Mouse (Mus musculus) liver, embryonic 13.5 days (tissue): ENCODE measurements around the gene Pik3cb. TPM values are rescaled to one million over a fixed set of nuclear protein-coding genes. Genes with fewer than 3 reads are reported as not detected.
A peak's percentile ranks its signal among the peaks of the same experiment; 100 is the strongest.

Experiments used
- ATAC-seq: fragments of 200-750 bp; cut with Nextera tagmentation; 2 replicates; pipeline ENCODE4 v1.8.0; 2017; ENCODE audit warnings: low read depth, mild to moderate bottlenecking, moderate number of reproducible peaks, moderate library complexity
- DNase-seq: peaks from one replicate; pipeline ENCODE4 v3.0.0; 2022
- H3K27ac ChIP-seq: fragments of 300-500 bp; sonication (generic); 2 replicates; pipeline ENCODE4 v1.5.1; 2015; ENCODE audit warnings: moderate library complexity, mild to moderate bottlenecking, inconsistent platforms
- H3K27me3 ChIP-seq: fragments of 300-500 bp; sonication (generic); 2 replicates; pipeline ENCODE4 v1.6.1; 2015; ENCODE audit warnings: mild to moderate bottlenecking, inconsistent platforms
- H3K36me3 ChIP-seq: fragments of 300-500 bp; sonication (generic); 2 replicates; pipeline ENCODE4 v1.6.1; 2015; ENCODE audit warnings: mild to moderate bottlenecking, inconsistent platforms
- H3K4me1 ChIP-seq: fragments of 300-500 bp; sonication (generic); replicated peaks from 2 replicates; pipeline ENCODE4 v1.6.1; 2015; ENCODE audit warnings: inconsistent platforms
- H3K4me2 ChIP-seq: fragments of 300-500 bp; sonication (generic); 2 replicates; pipeline ENCODE4 v1.6.1; 2015; ENCODE audit warnings: inconsistent platforms, mild to moderate bottlenecking, moderate library complexity
- H3K4me3 ChIP-seq: fragments of 300-500 bp; sonication (generic); replicated peaks from 2 replicates; pipeline ENCODE4 v1.5.1; 2015; ENCODE audit warnings: mild to moderate bottlenecking, inconsistent platforms
- H3K9ac ChIP-seq: fragments of 300-500 bp; sonication (generic); 2 replicates; pipeline ENCODE4 v1.6.1; 2015; ENCODE audit warnings: mild to moderate bottlenecking, inconsistent platforms
- H3K9me3 ChIP-seq: fragments of 300-500 bp; sonication (generic); replicated peaks from 2 replicates; pipeline ENCODE4 v1.6.1; 2016; ENCODE audit warnings: inconsistent platforms
- WGBS: fragments of 180-500 bp; shearing (Covaris S2); methylation state at CpG from one replicate; pipeline ENCODE4 v1.1.7; 2015; ENCODE audit not compliant: insufficient replicate concordance; 5-methylcytosine and 5-hydroxymethylcytosine counted together
- polyA plus RNA-seq: library from polyadenylated mRNA; unstranded; fragments of >200 nt; fragmentation: Nextera tagmentation; extraction: Ambion mirVana; gene quantifications from 2 replicates; pipeline ENCODE4 v1.2.1, GENCODE M21; 2015

Gene Pik3cb
- polyA plus RNA-seq, 1 experiment from 2014 or later, result 2.6 TPM

DNA sequence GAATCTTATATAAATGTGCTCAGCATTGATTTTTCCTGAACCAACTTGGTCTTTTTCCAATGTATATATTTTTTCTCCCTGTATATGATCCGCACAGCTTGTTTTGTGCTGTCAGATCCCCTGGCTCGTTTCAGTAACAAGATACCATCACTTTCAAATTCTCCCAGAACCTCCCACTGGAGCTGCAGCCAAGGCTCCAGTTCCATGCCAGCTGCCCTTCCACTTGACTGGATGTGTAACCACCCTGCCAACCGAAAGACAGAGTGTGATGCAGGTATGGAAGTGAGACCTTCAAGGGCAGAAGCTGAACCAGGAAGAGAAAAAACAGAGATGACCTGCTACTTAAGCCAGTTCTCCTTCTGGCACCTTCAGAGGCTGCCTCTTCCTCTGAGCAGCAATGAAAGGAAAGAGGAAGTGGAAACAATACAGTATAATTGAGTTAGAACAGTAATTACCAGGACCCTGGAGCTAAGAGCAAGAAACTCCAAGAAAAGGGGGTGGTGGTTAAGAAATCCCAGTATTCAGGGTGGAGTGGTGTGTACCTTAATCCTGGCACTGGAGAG, 24.3 kb upstream of the Pik3cb start:
- H3K9ac ChIP-seq, result no peak overlapping the region
- no peak overlapping the region for H3K27ac ChIP-seq
- H3K4me3 ChIP-seq, result no peak overlapping the region
- H3K27me3 ChIP-seq, result 0 out of 2 replicates have a peak, but pooled peaks cover 8% of the 10 kb centered on the region
- DNase-seq, result no peak
- no peaks in the 10 kb centered on the region for H3K9me3 ChIP-seq
- ATAC-seq, result no peak
- peaks cover 47% of the 10 kb centered on the region for H3K4me1 ChIP-seq
- no peak overlapping the region for H3K4me2 ChIP-seq
- no peaks in the 10 kb centered on the region for H3K36me3 ChIP-seq
- WGBS, result 29% methylated on average over 3 of the region's 3 CpGs

DNA sequence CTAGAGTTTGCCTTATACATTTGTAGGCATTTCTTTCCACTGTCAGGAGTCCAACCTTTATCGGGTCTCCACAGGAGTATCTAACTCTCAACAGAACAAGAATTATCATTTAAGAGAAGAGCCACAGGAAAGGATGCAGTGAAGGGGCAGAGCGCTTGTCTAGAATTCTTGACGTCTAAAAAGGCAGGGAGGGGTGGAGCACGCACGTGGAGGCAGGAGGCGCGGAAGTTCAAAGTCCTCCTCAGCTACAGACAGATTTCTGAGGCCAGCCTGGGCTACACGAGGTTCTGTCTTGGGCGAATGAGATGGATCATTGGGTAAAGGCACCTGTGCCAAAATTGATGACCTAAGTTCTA, 23.7 kb upstream of the Pik3cb start:
- peaks cover 52% of the 10 kb centered on the region for H3K4me1 ChIP-seq
- H3K27ac ChIP-seq, result no peak overlapping the region
- H3K27me3 ChIP-seq, result 0 out of 2 replicates have a peak, but pooled peaks cover 8% of the 10 kb centered on the region
- no peak overlapping the region for H3K4me3 ChIP-seq
- ATAC-seq, result peak; percentile 56
- WGBS, result 31% methylated on average over 9 of the region's 9 CpGs
- H3K9ac ChIP-seq, result no peak overlapping the region
- 0 out of 2 replicates have a peak overlapping the region, but pooled peaks have one; percentile 11 for H3K4me2 ChIP-seq
- H3K36me3 ChIP-seq, result no peaks in the 10 kb centered on the region
- H3K9me3 ChIP-seq, result no peaks in the 10 kb centered on the region
- peak; percentile 8 for DNase-seq

DNA sequence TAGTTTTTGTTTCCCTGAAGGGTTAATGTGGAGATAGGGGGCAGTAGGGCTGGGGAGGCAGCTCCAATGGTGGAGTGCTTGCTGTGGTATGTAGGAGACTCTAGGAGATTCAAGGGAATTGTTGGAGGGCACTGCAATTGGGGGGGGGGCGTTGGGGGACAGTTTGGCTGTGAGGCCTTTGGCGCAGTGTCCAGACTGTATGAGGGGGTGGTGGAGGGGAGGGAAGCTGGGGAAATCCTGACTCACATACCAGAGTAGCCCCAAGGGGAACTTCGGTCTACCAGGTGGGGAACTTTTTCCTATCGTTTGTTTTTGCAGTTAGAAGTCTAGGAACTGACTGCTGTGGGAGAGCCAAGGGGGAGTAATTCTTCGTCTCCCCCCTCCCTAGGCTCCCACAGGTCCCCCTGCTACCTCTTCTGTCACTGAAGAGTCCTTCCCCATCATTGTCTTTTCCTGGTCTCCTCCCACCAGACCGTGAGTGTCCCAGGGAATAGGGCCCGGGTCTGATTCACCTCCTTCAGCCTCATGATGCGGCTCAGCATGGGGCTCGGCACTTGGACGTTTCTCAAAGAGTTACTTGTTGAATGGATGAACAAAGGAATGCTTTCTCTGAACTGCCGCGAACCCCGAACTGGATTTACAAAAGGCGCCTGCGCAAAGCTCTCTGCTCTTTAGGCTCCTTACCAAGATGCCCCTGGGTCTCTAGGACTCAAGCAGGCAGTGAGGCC, 23.2 kb upstream of the Pik3cb start:
- ATAC-seq (no peak), DNase-seq (no peak)
- Histone ChIP-seq H3K27me3 (0 out of 2 replicates have a peak, but pooled peaks cover 8% of the 10 kb centered on the region), H3K9me3 (no peaks in the 10 kb centered on the region), H3K4me3 (no peak overlapping the region), H3K27ac (no peak overlapping the region; the same call in 1 of the 2 replicates), H3K4me1 (peaks cover 57% of the 10 kb centered on the region), H3K4me2 (0 out of 2 replicates have a peak overlapping the region, but pooled peaks have one; percentile 11), H3K36me3 (no peaks in the 10 kb centered on the region), H3K9ac (no peak overlapping the region)
- 44% methylated on average over 15 of the region's 15 CpGs for WGBS

DNA sequence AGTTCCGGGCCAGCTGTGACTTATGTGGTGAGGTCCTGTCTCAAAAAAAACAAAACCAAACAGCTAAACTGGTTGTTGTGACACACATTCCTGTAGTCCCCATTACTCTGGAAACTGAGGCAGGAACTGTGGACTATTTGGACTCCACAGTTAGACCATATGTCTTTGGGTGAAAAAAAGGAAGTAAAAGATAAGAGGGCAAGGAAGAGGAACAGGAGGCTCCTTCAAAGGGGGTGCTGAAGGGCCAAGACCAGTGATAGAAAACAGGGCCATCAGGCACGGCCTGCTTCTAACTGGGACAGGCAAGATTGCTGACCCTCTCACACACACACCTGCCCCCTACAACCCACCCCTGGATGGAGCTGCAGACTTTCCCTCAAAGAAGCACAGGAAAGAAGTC, 22.4 kb upstream of the Pik3cb start:
- Histone ChIP-seq H3K27ac (no peak overlapping the region; the same call in 1 of the 2 replicates), H3K36me3 (no peaks in the 10 kb centered on the region), H3K4me3 (no peak overlapping the region), H3K4me1 (peaks cover 65% of the 10 kb centered on the region), H3K27me3 (0 out of 2 replicates have a peak, but pooled peaks cover 8% of the 10 kb centered on the region), H3K9ac (no peak overlapping the region), H3K4me2 (no peak overlapping the region), H3K9me3 (no peaks in the 10 kb centered on the region)
- ATAC-seq (no peak), DNase-seq (no peak)
- 50% methylated on average over 2 of the region's 2 CpGs for WGBS

DNA sequence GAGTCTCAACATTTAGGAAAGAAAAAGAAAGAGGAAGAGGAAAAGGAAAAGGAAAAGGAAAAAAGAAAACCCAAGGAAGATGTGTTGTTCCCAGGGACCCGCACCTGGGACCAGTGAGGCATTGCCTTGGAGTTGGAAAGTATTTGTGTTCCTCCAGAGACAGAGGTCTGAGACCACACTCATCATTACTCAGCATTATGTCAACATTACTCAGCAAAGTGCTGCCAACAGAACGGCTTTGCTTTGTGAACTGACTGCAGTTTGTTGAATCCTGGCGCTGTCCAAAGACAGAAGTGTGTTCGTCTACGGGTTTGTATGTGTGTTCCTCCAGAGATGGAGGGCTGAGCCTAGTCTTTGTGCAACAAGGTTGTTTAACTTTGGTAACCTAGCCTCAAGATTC, 20.4 kb upstream of the Pik3cb start:
- H3K4me1 ChIP-seq, result peaks cover 65% of the 10 kb centered on the region
- H3K9me3 ChIP-seq, result no peaks in the 10 kb centered on the region
- H3K27me3 ChIP-seq, result 0 out of 2 replicates have a peak, but pooled peaks cover under 1% of the 10 kb centered on the region
- ATAC-seq, result peak; percentile 69
- no peak overlapping the region for H3K4me3 ChIP-seq
- H3K27ac ChIP-seq, result peak overlapping the region; percentile 79
- no peak overlapping the region for H3K4me2 ChIP-seq
- no peak overlapping the region for H3K9ac ChIP-seq
- no peaks in the 10 kb centered on the region for H3K36me3 ChIP-seq
- 56% methylated on average over 5 of the region's 5 CpGs for WGBS
- DNase-seq, result peak; percentile 50

DNA sequence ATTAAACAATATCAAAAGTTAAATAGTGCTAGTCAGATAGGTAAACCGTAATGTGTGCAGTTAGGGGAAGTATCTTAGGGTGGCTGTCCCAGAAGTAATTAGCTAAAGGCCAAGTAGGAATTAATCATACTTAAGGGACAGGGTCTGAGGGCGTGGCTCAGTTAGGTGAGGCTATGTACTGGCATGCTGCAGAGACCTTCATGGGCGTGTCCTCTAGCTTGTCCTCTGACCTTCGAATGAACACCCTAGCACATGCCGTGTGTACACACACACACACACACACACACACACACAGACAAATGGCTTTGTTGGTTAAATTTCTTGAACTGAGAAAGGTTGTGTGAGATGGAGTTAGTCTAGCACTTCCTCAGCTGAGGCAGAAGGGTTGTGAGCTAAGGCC, 19.5 kb upstream of the Pik3cb start:
- 58% methylated on average over 5 of the region's 5 CpGs for WGBS
- ATAC-seq (peak; percentile 72), DNase-seq (peak; percentile 31)
- Histone ChIP-seq H3K9ac (no peak overlapping the region), H3K4me3 (no peak overlapping the region), H3K4me2 (no peak overlapping the region), H3K9me3 (no peaks in the 10 kb centered on the region), H3K36me3 (no peaks in the 10 kb centered on the region), H3K4me1 (peaks cover 65% of the 10 kb centered on the region), H3K27me3 (no peaks in the 10 kb centered on the region), H3K27ac (peak overlapping the region; percentile 79)

DNA sequence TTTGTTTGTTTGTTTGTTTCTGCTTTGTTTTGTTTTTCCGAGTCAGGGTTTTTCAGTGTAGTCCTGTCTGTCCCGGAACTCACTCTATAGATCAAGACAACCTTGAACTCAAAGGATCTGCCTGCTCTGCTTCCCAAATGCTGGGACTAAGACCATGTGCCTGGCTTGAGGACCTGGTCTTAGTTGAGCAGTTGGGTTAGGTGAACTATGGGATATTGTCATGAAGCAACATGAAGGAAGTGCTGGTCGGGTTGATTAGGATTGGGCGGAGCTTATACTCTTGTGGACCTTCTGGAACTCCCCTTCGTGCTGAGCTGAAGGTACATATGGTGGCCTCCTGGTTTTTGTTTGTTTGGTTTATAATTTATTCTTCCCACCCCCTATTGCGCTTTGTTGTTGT, 18.3 kb upstream of the Pik3cb start:
- no peak overlapping the region; the same call in 1 of the 2 replicates for H3K27ac ChIP-seq
- H3K4me3 ChIP-seq, result no peak overlapping the region
- no peaks in the 10 kb centered on the region for H3K27me3 ChIP-seq
- peak overlapping the region; percentile 4; the same call in 1 of the 2 replicates for H3K4me2 ChIP-seq
- H3K4me1 ChIP-seq, result peaks cover 59% of the 10 kb centered on the region
- peak; percentile 18 for DNase-seq
- H3K36me3 ChIP-seq, result no peaks in the 10 kb centered on the region
- no peaks in the 10 kb centered on the region for H3K9me3 ChIP-seq
- H3K9ac ChIP-seq, result no peak overlapping the region
- peak; percentile 51; the same call in 1 of the 2 replicates for ATAC-seq
- 49% methylated on average over 6 of the region's 6 CpGs for WGBS

DNA sequence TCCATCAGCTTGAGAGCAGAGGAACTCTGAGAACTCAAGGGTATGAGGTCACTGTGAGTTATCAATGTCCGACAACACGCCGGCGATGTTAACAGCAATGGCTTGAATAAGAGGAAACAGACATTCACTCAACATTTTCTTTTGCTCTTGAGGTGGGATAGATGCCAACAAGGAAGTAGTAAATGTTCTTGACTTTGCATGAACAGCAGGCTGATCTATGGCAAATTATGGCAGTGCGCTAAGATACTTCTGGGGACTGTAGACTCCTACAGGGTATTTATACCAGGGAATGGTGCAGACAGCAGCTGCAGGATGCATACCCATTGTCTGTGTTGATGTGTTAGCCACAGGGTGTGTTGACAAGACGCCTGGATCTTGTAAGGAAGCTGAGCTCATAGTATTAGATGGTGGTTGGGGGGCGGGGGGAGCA, 17.8 kb upstream of the Pik3cb start:
- no peak overlapping the region for H3K4me3 ChIP-seq
- DNase-seq (no peak), ATAC-seq (no peak)
- peak overlapping the region; percentile 4; the same call in 1 of the 2 replicates for H3K4me2 ChIP-seq
- H3K4me1 ChIP-seq, result peaks cover 54% of the 10 kb centered on the region
- no peaks in the 10 kb centered on the region for H3K9me3 ChIP-seq
- no peaks in the 10 kb centered on the region for H3K36me3 ChIP-seq
- H3K27ac ChIP-seq, result no peak overlapping the region; the same call in 1 of the 2 replicates
- no peak overlapping the region for H3K9ac ChIP-seq
- 29% methylated on average over 7 of the region's 7 CpGs for WGBS
- no peaks in the 10 kb centered on the region for H3K27me3 ChIP-seq

DNA sequence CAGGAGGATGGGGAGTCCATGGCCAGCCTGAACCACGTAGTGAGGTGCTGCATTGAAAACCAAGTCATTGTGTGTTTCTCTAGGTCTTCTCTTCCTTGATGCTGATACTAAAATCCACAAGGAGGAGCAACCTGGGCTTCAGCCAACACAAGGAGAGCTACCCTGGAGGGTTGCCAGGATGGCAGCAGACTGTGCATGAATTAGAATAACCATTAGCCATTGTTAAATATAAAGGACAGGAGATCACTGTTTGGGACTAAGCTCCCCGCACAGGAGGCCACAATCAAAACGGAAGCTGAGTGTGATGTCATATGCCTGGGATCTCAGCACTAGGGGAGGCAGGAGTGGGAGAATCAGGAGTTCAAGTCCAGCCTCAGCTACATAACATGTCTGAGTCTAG, 13.2 kb upstream of the Pik3cb start:
- Histone ChIP-seq H3K9me3 (no peaks in the 10 kb centered on the region), H3K4me2 (no peak overlapping the region), H3K27ac (no peak overlapping the region), H3K9ac (no peak overlapping the region), H3K36me3 (no peaks in the 10 kb centered on the region), H3K4me3 (no peak overlapping the region), H3K4me1 (peaks cover 9% of the 10 kb centered on the region), H3K27me3 (no peaks in the 10 kb centered on the region)
- DNase-seq, result no peak
- 59% methylated on average over 3 of the region's 3 CpGs for WGBS
- no peak for ATAC-seq

DNA sequence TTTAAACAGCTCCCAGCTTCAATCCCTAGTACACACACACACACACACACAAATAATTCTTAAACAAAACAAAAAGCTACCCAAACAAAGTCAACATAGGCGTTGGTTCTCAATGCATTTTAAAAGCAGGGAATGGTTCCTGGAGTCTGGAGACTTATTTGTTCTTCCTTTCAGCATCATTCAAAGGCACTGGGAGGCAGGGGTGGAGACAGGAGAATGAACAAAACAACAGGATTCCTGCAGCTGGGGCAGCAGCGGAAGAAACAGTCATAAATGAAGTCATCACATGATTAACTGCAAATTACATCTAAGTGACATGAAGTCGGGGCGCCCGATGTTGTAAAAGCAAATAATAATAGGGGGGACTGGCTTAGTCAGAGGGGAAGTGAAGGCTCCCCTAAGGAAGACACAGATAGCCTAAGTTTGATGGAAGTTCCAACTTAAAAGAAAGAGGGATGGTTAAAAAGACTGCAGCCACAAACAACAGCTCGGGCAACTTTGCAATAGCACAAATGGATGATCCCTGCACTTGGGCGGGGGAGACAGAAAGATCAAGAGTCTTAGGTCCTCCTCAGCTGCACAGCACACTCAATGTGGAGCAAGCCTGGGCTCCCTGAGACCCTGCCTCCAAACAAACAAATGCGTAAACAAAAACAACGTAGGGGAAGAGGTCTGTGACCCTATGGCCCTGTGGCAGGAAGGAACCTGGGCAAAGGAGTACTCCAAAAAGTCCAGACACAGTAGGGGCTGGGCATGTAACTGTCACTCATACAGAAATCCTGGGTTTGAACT, 12.5 kb upstream of the Pik3cb start:
- Histone ChIP-seq H3K9me3 (no peaks in the 10 kb centered on the region), H3K27ac (no peak overlapping the region), H3K4me3 (no peak overlapping the region), H3K27me3 (no peaks in the 10 kb centered on the region), H3K9ac (no peak overlapping the region), H3K4me2 (no peak overlapping the region), H3K36me3 (no peaks in the 10 kb centered on the region), H3K4me1 (peaks cover 1% of the 10 kb centered on the region)
- ATAC-seq (no peak), DNase-seq (no peak)
- 51% methylated on average over 9 of the region's 9 CpGs for WGBS
